Comparison of ENCODE assay signal across 9 mouse cellular contexts in the genomic region with DNA sequence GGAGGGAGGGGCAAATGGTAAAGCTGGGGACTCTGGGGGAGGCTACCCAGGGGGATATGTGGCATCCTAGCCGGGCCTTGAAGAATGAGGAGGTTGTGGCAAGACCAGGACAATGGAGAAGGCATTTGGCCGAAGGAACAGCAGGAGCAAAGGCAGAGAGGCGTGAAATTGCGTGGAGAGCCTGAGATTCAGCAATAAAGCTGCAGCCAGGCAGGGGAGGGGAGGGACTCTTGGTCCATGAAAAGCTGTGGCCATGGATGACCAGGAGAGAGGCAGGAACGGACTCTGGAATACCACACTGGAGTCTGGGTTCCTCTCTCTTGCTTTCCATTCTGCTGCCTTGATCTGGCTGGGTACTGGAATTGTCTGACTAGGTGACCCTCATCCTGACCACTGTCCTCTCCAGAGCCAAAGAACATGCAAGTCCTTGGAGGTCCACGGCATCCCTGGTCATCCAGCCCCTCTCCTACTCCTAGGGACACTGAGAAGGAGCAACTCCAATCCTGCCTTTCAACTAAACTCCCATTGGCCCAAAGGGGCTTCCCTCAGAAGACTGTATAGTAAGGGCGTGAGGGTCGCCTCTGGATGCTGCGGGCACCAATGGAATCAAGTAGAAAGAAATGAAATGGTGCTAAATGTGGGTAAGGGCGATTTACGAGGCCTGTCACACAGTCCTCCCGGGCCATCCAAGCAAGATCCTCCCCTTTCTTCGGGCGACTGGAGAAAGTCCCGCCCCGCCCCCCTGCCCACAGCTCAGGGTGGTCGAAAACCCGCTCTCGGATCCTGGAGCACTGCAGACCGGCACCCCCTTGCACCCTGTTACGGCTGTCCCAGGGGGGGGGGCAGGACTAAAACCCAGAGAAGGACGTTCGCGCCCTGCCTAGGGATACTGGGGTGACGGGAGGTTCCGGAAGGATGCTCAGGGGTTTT. TPM values are rescaled to one million over a fixed set of nuclear protein-coding genes. Genes with fewer than 3 reads are reported as not detected.
DNase-seq lines count a peak whose midpoint lies in the region; ATAC-seq and TF ChIP-seq lines count a peak whose summit lies in the region.
"Had no signal": no experiment of that assay in that cellular context is flagged by ENCODE, and none has a peak within 500 bp of the region (broad histone marks: within the 10 kb centered on the region; RNA-seq: fewer than 3 reads in every experiment).

No protein-coding gene starts in this region.

- intact Hi-C loops in left cerebral cortex, postnatal 4 days (cut with DNase I): no loop called here

- peak overlapping the region; percentile 49; the same call in 1 of the 2 replicates for H3K4me3 ChIP-seq in forebrain, postnatal 0 days (ENCODE audit: low read depth, low read length)
- H3K4me3 ChIP-seq in limb, embryonic 11.5 days (ENCODE audit: low read depth, low read length): peak overlapping the region; percentile 97

- H3K4me2 ChIP-seq in forebrain, postnatal 0 days (ENCODE audit: low read depth): peak overlapping the region; percentile 87
- H3K4me2 ChIP-seq in limb, embryonic 11.5 days (ENCODE audit: low read depth, severe bottlenecking): peak overlapping the region; percentile 90

- no peak for TF ChIP-seq CTCF in forebrain, postnatal 0 days (IDR thresholded peaks at IDR 0.05; ENCODE audit: low read depth)

- peaks cover 21% of the 10 kb centered on the region for H3K27me3 ChIP-seq in forebrain, postnatal 0 days (ENCODE audit: insufficient read depth, low read length)
- no peaks in the 10 kb centered on the region for H3K27me3 ChIP-seq in limb, embryonic 11.5 days (ENCODE audit: control insufficient read depth, insufficient read depth, low read length)
- H3K27me3 ChIP-seq: Patski had no signal

- whole genome bisulfite sequencing in forebrain, postnatal 0 days: 11% methylated on average over 26 of the region's 26 CpGs
- 4% methylated on average over 26 of the region's 26 CpGs for WGBS in limb, embryonic 11.5 days

- no peak for ATAC-seq in forebrain, postnatal 0 days
- no peak for ATAC-seq in limb, embryonic 11.5 days (ENCODE audit: insufficient number of reproducible peaks, low FRiP score, low TSS enrichment, low read depth)
- ATAC-seq: Patski had no signal

- H3K27ac ChIP-seq in forebrain, postnatal 0 days (ENCODE audit: low read depth, low read length): no peak overlapping the region
- peak overlapping the region; percentile 96; the same call in 1 of the 2 replicates for H3K27ac ChIP-seq in limb, embryonic 11.5 days (replicated peaks; ENCODE audit: low read depth, low read length)

- peak; percentile 62 for DNase-seq in left cerebral cortex, postnatal 4 days
- DNase-seq in left cerebral cortex, adult 11 months (ENCODE audit: low spot score): no peak
- DNase-seq in forebrain, postnatal 0 days: peak; percentile 26
- DNase-seq in limb, embryonic 11.5 days (ENCODE audit: low spot score): no peak
- peak; percentile 84 for DNase-seq in retina, postnatal 1 day
- DNase-seq in thymus, adult 18-20 months: no peak
- DNase-seq in ovary, postnatal 36 days (ENCODE audit: low spot score): no peak
- DNase-seq in adrenal gland, postnatal 36 days: no peak

- H3K9me3 ChIP-seq in forebrain, postnatal 0 days (ENCODE audit: low read length): no peaks in the 10 kb centered on the region
- no peaks in the 10 kb centered on the region for H3K9me3 ChIP-seq in limb, embryonic 11.5 days (ENCODE audit: control insufficient read depth, low read length)

- H3K9ac ChIP-seq in forebrain, postnatal 0 days: 0 out of 2 replicates have a peak overlapping the region, but pooled peaks have one; percentile 10
- peak overlapping the region; percentile 96 for H3K9ac ChIP-seq in limb, embryonic 11.5 days (ENCODE audit: low read length)

- H3K36me3 ChIP-seq in forebrain, postnatal 0 days (ENCODE audit: insufficient read depth): no peaks in the 10 kb centered on the region
- peaks cover 4% of the 10 kb centered on the region; the same call in 1 of the 2 replicates for H3K36me3 ChIP-seq in limb, embryonic 11.5 days (ENCODE audit: control insufficient read depth, insufficient read depth, low read length)

- H3K4me1 ChIP-seq in forebrain, postnatal 0 days (ENCODE audit: insufficient read depth): 0 out of 2 replicates have a peak, but pooled peaks cover 3% of the 10 kb centered on the region
- H3K4me1 ChIP-seq in limb, embryonic 11.5 days (ENCODE audit: control insufficient read depth, insufficient read depth, low read length): peaks cover 35% of the 10 kb centered on the region

RNA-seq across cellular contexts. Expression of gene Fignl2, which starts 2.0 kb away (rescaled TPM):
- total RNA-seq in left cerebral cortex, postnatal 4 days (2021): 1 to 10 TPM in 1 of 2 experiments, under 1 TPM in 1; 0.70 to 1.0 TPM
- 0.85 and 1.3 TPM in 2 replicates for total RNA-seq in forebrain, postnatal 0 days (2014; rRNA removed)
- 0.06 TPM in 1 of 2 replicates, not detected in the other for polyA plus RNA-seq in forebrain, postnatal 0 days (2015; fragmentation: Nextera tagmentation; extraction: Ambion mirVana)
- 1.3 and 1.5 TPM in 2 replicates for polyA plus RNA-seq in limb, embryonic 11.5 days (2014; fragmentation: Nextera tagmentation; extraction: Ambion mirVana)
- total RNA-seq in adrenal gland, postnatal 36 days (2021): 1 to 10 TPM; 9.4 to 9.9 TPM

RNA-seq across cellular contexts. Expression of gene Gm47841, which starts 29.1 kb away (rescaled TPM):
- total RNA-seq in left cerebral cortex, postnatal 4 days (2021): not detected
- total RNA-seq in forebrain, postnatal 0 days (2014; rRNA removed): not detected in 2 replicates
- polyA plus RNA-seq in forebrain, postnatal 0 days (2015; fragmentation: Nextera tagmentation; extraction: Ambion mirVana): not detected in 2 replicates
- polyA plus RNA-seq in limb, embryonic 11.5 days (2014; fragmentation: Nextera tagmentation; extraction: Ambion mirVana): not detected in 2 replicates
- under 1 TPM in 1 of 2 experiments, not detected in 1; 0.26 TPM for total RNA-seq in adrenal gland, postnatal 36 days (2021)

RNA-seq across cellular contexts. Expression of gene Ankrd33, which starts 39.2 kb away (rescaled TPM):
- not detected for total RNA-seq in left cerebral cortex, postnatal 4 days (2021)
- total RNA-seq in forebrain, postnatal 0 days (2014; rRNA removed): not detected in 2 replicates
- not detected in 2 replicates for polyA plus RNA-seq in forebrain, postnatal 0 days (2015; fragmentation: Nextera tagmentation; extraction: Ambion mirVana)
- not detected in 2 replicates for polyA plus RNA-seq in limb, embryonic 11.5 days (2014; fragmentation: Nextera tagmentation; extraction: Ambion mirVana)
- total RNA-seq in adrenal gland, postnatal 36 days (2021): under 1 TPM; 0.56 to 0.99 TPM
- polyA plus RNA-seq: Patski had no signal

RNA-seq across cellular contexts. Expression of gene Acvrl1, which starts 52.0 kb away (rescaled TPM):
- 1 to 10 TPM; 8.4 to 9.7 TPM for total RNA-seq in left cerebral cortex, postnatal 4 days (2021)
- total RNA-seq in forebrain, postnatal 0 days (2014; rRNA removed): 8.7 and 10.7 TPM in 2 replicates
- 5.8 and 6.0 TPM in 2 replicates for polyA plus RNA-seq in forebrain, postnatal 0 days (2015; fragmentation: Nextera tagmentation; extraction: Ambion mirVana)
- 3.8 and 5.0 TPM in 2 replicates for polyA plus RNA-seq in limb, embryonic 11.5 days (2014; fragmentation: Nextera tagmentation; extraction: Ambion mirVana)
- total RNA-seq in adrenal gland, postnatal 36 days (2021): 10 to 100 TPM; 13.4 to 17.5 TPM
- polyA plus RNA-seq: Patski had no signal

Comparison
In these comparisons a context has a peak if more than half of its experiments do, and no peak if none do; other contexts are left out.
1. DNase-seq: peak in left cerebral cortex, postnatal 4 days (single experiment), forebrain, postnatal 0 days (single experiment) and retina, postnatal 1 day (single experiment); none in left cerebral cortex, adult 11 months (single experiment), limb, embryonic 11.5 days (single experiment), thymus, adult 18-20 months (0 of 2), ovary, postnatal 36 days (single experiment) and adrenal gland, postnatal 36 days (0 of 2).